Mouse (Mus musculus) heart, adult 10 weeks (tissue): ENCODE results near the gene Usp8. TPM values are rescaled to one million over a fixed set of nuclear protein-coding genes. Genes with fewer than 3 reads are reported as not detected.

Source experiments
- polyA plus RNA-seq: library from polyadenylated mRNA; stranded (reverse); fragments of 350-450 nt; fragmentation: Illumina TruSeq; extraction: RNeasy Lipid Tissue Mini Kit (QIAGEN cat#74804); gene quantifications from one replicate; pipeline ENCODE4 v1.2.3, GENCODE M21; 2014; ENCODE audit warnings: low read depth, low replicate concordance

The Usp8 gene
- 26.4 TPM for polyA plus RNA-seq

DNA sequence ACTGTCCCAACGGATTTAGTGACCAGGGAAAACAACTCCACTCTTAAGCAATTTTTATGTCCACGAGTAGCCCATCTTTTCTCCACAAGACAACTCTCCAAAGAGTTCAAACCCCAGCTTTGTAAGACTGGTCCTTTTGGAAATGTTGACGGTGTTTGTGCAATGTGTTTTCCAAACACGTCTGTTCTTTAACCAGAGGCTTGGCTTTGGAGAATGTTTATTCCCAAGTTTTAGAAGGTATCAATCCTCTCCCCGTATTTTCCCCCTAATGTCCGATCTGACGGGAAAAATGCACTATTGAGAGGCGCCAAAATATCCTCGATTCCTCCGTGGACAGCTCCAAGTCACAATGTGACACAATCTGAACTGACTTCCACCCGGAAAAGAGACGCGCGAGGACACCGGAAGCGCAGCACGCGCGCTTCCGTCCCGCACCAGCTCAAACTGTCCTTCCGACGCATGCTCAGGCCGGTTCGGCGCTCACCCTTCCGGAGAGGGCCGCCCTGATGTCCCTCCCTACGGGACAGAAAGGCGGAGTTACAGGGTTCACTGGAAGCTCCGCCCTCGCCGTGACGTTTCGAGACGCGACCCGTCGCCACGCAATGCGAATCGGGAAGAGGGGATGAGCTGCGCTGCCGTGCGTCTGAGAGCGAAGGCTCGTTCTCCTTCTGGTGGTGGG, at the start of gene Usp8:
TSS of gene Usp8 (plus strand) at position 570 of the 679 bp plus-strand sequence.

DNA sequence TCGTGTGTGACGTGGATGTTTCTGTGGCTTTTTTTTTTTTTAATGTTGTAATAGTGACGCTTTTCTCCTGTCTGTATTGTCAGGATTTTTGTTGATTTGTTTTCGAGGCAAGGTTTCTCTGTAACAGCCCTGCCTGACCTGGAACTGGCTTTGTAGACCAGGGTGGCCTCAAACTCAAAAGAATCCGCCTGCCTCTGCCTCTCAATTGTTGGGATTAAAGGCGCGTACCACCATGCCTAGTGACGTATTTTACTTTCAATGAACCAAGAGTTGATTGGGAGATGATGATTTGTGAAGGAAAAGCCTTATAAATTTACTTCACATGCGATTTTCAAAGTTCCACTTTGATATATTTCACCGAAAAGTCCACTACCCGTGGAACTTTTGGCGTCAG, 31.0 kb upstream of the Usp8 start, which contains the start of gene Gabpb1:
TSS of gene Gabpb1 (minus strand) at position 216 of the 394 bp plus-strand sequence.

DNA sequence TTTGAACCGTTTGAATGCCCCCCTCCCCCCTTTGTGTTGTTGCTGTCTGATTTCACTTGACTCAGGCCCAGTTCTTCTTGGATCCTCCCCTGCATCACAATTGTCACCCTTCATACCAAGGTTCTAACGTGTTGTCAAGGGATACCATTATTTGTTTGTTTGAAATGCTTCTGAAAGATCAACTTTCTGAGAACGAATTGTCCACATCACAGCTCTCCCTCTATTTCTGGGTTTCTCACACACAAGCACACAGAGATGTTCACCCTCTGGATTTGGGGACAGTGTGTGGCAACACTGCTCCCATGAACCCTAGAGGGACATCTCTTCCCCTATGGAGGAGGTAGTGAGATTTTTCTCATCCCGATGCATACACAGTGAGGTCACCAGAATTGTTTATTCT, 76.2 kb downstream of the Usp8 start, which contains the start of gene Usp50:
TSS of gene Usp50 (minus strand) at position 101 of the 400 bp plus-strand sequence.

Other genes starting within 250 kb of the Usp8 start
- gene Atp8b4, start 206.7 kb upstream of the Usp8 start, polyA plus RNA-seq = 0.37 TPM
- gene Slc27a2, start 154.9 kb upstream of the Usp8 start, polyA plus RNA-seq = 1.4 TPM
- gene Hdc, start 88.0 kb upstream of the Usp8 start, polyA plus RNA-seq = 2.8 TPM
- gene Gabpb1, start 31.0 kb upstream of the Usp8 start, polyA plus RNA-seq = 12.1 TPM
- gene Usp50, start 76.1 kb downstream of the Usp8 start, polyA plus RNA-seq = 0.94 TPM
- 32.4 TPM for gene Trpm7, start 168.9 kb downstream of the Usp8 start, polyA plus RNA-seq
- 41.3 TPM for gene Sppl2a, start 225.9 kb downstream of the Usp8 start, polyA plus RNA-seq